Comparison of ENCODE assay signal across 23 mouse cellular contexts in genomic region chr10:87051714-87052113, GRCm38 (mm10). TPM values are rescaled to one million over a fixed set of nuclear protein-coding genes. Genes with fewer than 3 reads are reported as not detected.
DNase-seq lines count a peak whose midpoint lies in the region; ATAC-seq lines count a peak whose summit lies in the region.
"Had no signal": no experiment of that assay in that cellular context is flagged by ENCODE, and none has a peak within 500 bp of the region (broad histone marks: within the 10 kb centered on the region; RNA-seq: fewer than 3 reads in every experiment).

No protein-coding gene starts in this region.

- H3K27ac ChIP-seq in heart, embryonic 12.5 days (ENCODE audit: poor library complexity, severe bottlenecking): no peak overlapping the region
- H3K27ac ChIP-seq in intestine, embryonic 14.5 days (ENCODE audit: low read depth): no peak overlapping the region
- H3K27ac ChIP-seq in liver, embryonic 12.5 days: no peak overlapping the region
- no peak overlapping the region for H3K27ac ChIP-seq in stomach, embryonic 15.5 days
- H3K27ac ChIP-seq: forebrain, embryonic 12.5 days; limb, embryonic 13.5 days had no signal

- H3K4me1 ChIP-seq in heart, embryonic 12.5 days (replicated peaks): 0 out of 2 replicates have a peak, but pooled peaks cover 3% of the 10 kb centered on the region
- H3K4me1 ChIP-seq in intestine, embryonic 14.5 days (replicated peaks; ENCODE audit: control insufficient read depth, insufficient read depth, low read length): no peaks in the 10 kb centered on the region
- H3K4me1 ChIP-seq in liver, embryonic 12.5 days: no peaks in the 10 kb centered on the region
- H3K4me1 ChIP-seq in stomach, embryonic 15.5 days: no peaks in the 10 kb centered on the region
- H3K4me1 ChIP-seq: limb, embryonic 13.5 days had no signal

- no peak for DNase-seq in heart, adult 8-10 months (ENCODE audit: low spot score)
- no peak for DNase-seq in intestine, embryonic 14.5 days (ENCODE audit: low spot score)
- DNase-seq in cerebellum, postnatal 36 days: no peak
- DNase-seq in kidney, postnatal 36 days: no peak
- no peak for DNase-seq in kidney, adult 8-10 months
- DNase-seq: adrenal gland, postnatal 36 days; cerebellum, adult 18-20 months; heart, adult 18-20 months; lung, postnatal 14 days; retina, postnatal 1 day; thymus, postnatal 36 days had no signal

- peak; percentile 29 for ATAC-seq in heart, embryonic 12.5 days (ENCODE audit: insufficient number of reproducible peaks, low FRiP score)
- peak; percentile 84 for ATAC-seq in intestine, embryonic 14.5 days (replicated peaks; ENCODE audit: low FRiP score, low TSS enrichment, low read depth)
- ATAC-seq in liver, embryonic 12.5 days: peak; percentile 82
- peak; percentile 91 for ATAC-seq in stomach, embryonic 15.5 days (ENCODE audit: insufficient read depth, low FRiP score, low read depth)

- H3K9ac ChIP-seq in heart, embryonic 12.5 days: no peak overlapping the region
- H3K9ac ChIP-seq in intestine, embryonic 14.5 days (ENCODE audit: low read length): no peak overlapping the region
- no peak overlapping the region for H3K9ac ChIP-seq in liver, embryonic 12.5 days
- no peak overlapping the region for H3K9ac ChIP-seq in stomach, embryonic 15.5 days
- H3K9ac ChIP-seq: forebrain, embryonic 12.5 days; limb, embryonic 13.5 days had no signal

- WGBS in heart, embryonic 12.5 days: 41% methylated on average over 4 of the region's 4 CpGs
- 38% methylated on average over 4 of the region's 4 CpGs for WGBS in intestine, embryonic 14.5 days
- 44% methylated on average over 4 of the region's 4 CpGs for WGBS in liver, embryonic 12.5 days (ENCODE audit: insufficient replicate concordance)
- 29% methylated on average over 4 of the region's 4 CpGs for WGBS in stomach, embryonic 15.5 days

- no peaks in the 10 kb centered on the region for H3K36me3 ChIP-seq in heart, embryonic 12.5 days
- H3K36me3 ChIP-seq in intestine, embryonic 14.5 days (ENCODE audit: control insufficient read depth, insufficient read depth, low read length): no peaks in the 10 kb centered on the region
- H3K36me3 ChIP-seq in liver, embryonic 12.5 days: no peaks in the 10 kb centered on the region
- no peaks in the 10 kb centered on the region for H3K36me3 ChIP-seq in stomach, embryonic 15.5 days
- H3K36me3 ChIP-seq: forebrain, embryonic 12.5 days; limb, embryonic 13.5 days had no signal

- no peak overlapping the region for H3K4me2 ChIP-seq in heart, embryonic 12.5 days
- no peak overlapping the region for H3K4me2 ChIP-seq in intestine, embryonic 14.5 days (ENCODE audit: low read length)
- no peak overlapping the region for H3K4me2 ChIP-seq in liver, embryonic 12.5 days
- H3K4me2 ChIP-seq in stomach, embryonic 15.5 days: no peak overlapping the region
- H3K4me2 ChIP-seq: forebrain, embryonic 12.5 days; limb, embryonic 13.5 days had no signal

- peaks cover 20% of the 10 kb centered on the region for H3K27me3 ChIP-seq in heart, embryonic 12.5 days (replicated peaks)
- H3K27me3 ChIP-seq in intestine, embryonic 14.5 days (replicated peaks; ENCODE audit: control insufficient read depth, insufficient read depth, low read length): no peaks in the 10 kb centered on the region
- H3K27me3 ChIP-seq in liver, embryonic 12.5 days (replicated peaks): no peaks in the 10 kb centered on the region
- H3K27me3 ChIP-seq in stomach, embryonic 15.5 days (replicated peaks): no peaks in the 10 kb centered on the region

- H3K4me3 ChIP-seq in heart, embryonic 12.5 days: no peak overlapping the region
- no peak overlapping the region for H3K4me3 ChIP-seq in intestine, embryonic 14.5 days (ENCODE audit: low read depth, low read length)
- no peak overlapping the region for H3K4me3 ChIP-seq in liver, embryonic 12.5 days
- H3K4me3 ChIP-seq in stomach, embryonic 15.5 days (replicated peaks): no peak overlapping the region
- H3K4me3 ChIP-seq: forebrain, embryonic 12.5 days; limb, embryonic 13.5 days had no signal

- no peaks in the 10 kb centered on the region for H3K9me3 ChIP-seq in heart, embryonic 12.5 days (replicated peaks)
- H3K9me3 ChIP-seq in intestine, embryonic 14.5 days (ENCODE audit: control insufficient read depth, low read length): no peaks in the 10 kb centered on the region
- H3K9me3 ChIP-seq in liver, embryonic 12.5 days (replicated peaks): no peaks in the 10 kb centered on the region
- H3K9me3 ChIP-seq in stomach, embryonic 15.5 days: no peaks in the 10 kb centered on the region
- H3K9me3 ChIP-seq: forebrain, embryonic 12.5 days; limb, embryonic 13.5 days had no signal

RNA-seq across cellular contexts. Expression of gene 1700113H08Rik, which starts 6.1 kb away (rescaled TPM):
- polyA plus RNA-seq in heart, embryonic 12.5 days (2016; fragmentation: Nextera tagmentation; extraction: Ambion mirVana): not detected in 2 replicates
- total RNA-seq in heart, adult 8-10 months (2022): under 1 TPM in 3 of 4 experiments, not detected in 1; 0.19 to 0.34 (median 0.29) TPM
- polyA plus RNA-seq in intestine, embryonic 14.5 days (2014; fragmentation: Nextera tagmentation; extraction: Ambion mirVana): 0.14 TPM in 1 of 2 replicates, not detected in the other
- not detected in 2 replicates for polyA plus RNA-seq in liver, embryonic 12.5 days (2016; fragmentation: Nextera tagmentation; extraction: Ambion mirVana)
- polyA plus RNA-seq in stomach, embryonic 15.5 days (2015; fragmentation: Nextera tagmentation; extraction: Ambion mirVana): 0.14 TPM in 1 of 2 replicates, not detected in the other
- total RNA-seq: adrenal gland, postnatal 36 days; common myeloid progenitor, adult 5-6 weeks; hematopoietic stem cell, adult 5-6 weeks; layer of hippocampus, postnatal 14 days; left cerebral cortex, postnatal 14 days; monocyte, adult 5-6 weeks had no signal
- polyA plus RNA-seq: kidney, embryonic 14.5 days; large intestine, adult 2 months; limb, embryonic 13.5 days had no signal

RNA-seq across cellular contexts. Expression of gene Stab2, which starts 43.9 kb away (rescaled TPM):
- 0.42 and 0.84 TPM in 2 replicates for polyA plus RNA-seq in heart, embryonic 12.5 days (2016; fragmentation: Nextera tagmentation; extraction: Ambion mirVana)
- total RNA-seq in heart, adult 8-10 months (2022): under 1 TPM; 0.23 to 0.59 (median 0.35) TPM
- polyA plus RNA-seq in intestine, embryonic 14.5 days (2014; fragmentation: Nextera tagmentation; extraction: Ambion mirVana): 1.3 and 2.6 TPM in 2 replicates
- polyA plus RNA-seq in liver, embryonic 12.5 days (2016; fragmentation: Nextera tagmentation; extraction: Ambion mirVana): 26.9 and 31.7 TPM in 2 replicates
- polyA plus RNA-seq in stomach, embryonic 15.5 days (2015; fragmentation: Nextera tagmentation; extraction: Ambion mirVana): 3.3 and 5.0 TPM in 2 replicates
- total RNA-seq: common myeloid progenitor, adult 5-6 weeks; monocyte, adult 5-6 weeks had no signal
- polyA plus RNA-seq: forebrain, embryonic 12.5 days had no signal

Comparison
In these comparisons a context has a peak if more than half of its experiments do, and no peak if none do; other contexts are left out.
1. ATAC-seq: peak in every context shown above with its lines; median percentile 91 in stomach, embryonic 15.5 days; 84 in intestine, embryonic 14.5 days; 82 in liver, embryonic 12.5 days; 29 in heart, embryonic 12.5 days.